9 mouse cellular contexts compared by ENCODE assay signal in genomic region chr2:127435135-127435534, GRCm38 (mm10). TPM values are rescaled to one million over a fixed set of nuclear protein-coding genes. Genes with fewer than 3 reads are reported as not detected.
DNase-seq lines count a peak whose midpoint lies in the region; ATAC-seq and TF ChIP-seq lines count a peak whose summit lies in the region.
"Had no signal": no experiment of that assay in that cellular context is flagged by ENCODE, and none has a peak within 500 bp of the region (broad histone marks: within the 10 kb centered on the region; RNA-seq: fewer than 3 reads in every experiment).

No protein-coding gene starts in this region.

- H3K27ac ChIP-seq in lung, embryonic 14.5 days (ENCODE audit: low read depth) = no peak overlapping the region
- no peak overlapping the region for H3K27ac ChIP-seq in bone marrow, adult 2 months (ENCODE audit: control insufficient read depth, insufficient read depth, low read depth, low read length, poor library complexity)
- H3K27ac ChIP-seq in liver, adult 2 months (replicated peaks; ENCODE audit: insufficient read depth, low read depth, low read length) = no peak overlapping the region

- H3K9me3 ChIP-seq in lung, embryonic 14.5 days (ENCODE audit: low read depth, low read length) = no peaks in the 10 kb centered on the region
- H3K9me3 ChIP-seq: G1E had no signal

- H3K27me3 ChIP-seq in lung, embryonic 14.5 days (ENCODE audit: insufficient read depth, low read length) = no peaks in the 10 kb centered on the region
- no peaks in the 10 kb centered on the region for H3K27me3 ChIP-seq in liver, adult 2 months (ENCODE audit: control insufficient read depth, insufficient read depth, low read length)

- ATAC-seq in lung, embryonic 14.5 days (ENCODE audit: insufficient read depth) = no peak

- TF ChIP-seq CTCF in lung, embryonic 14.5 days (IDR thresholded peaks at IDR 0.05; ENCODE audit: low read depth) = peak; percentile 71
- peak; percentile 54; the same call in 1 of the 2 replicates for TF ChIP-seq CTCF in bone marrow, adult 2 months (IDR thresholded peaks at IDR 0.05; ENCODE audit: control insufficient read depth, insufficient read depth, low read length)
- peak; percentile 81 for TF ChIP-seq CTCF in liver, adult 2 months (IDR thresholded peaks at IDR 0.05; ENCODE audit: low read depth, low read length)

- no peak overlapping the region for H3K4me3 ChIP-seq in lung, embryonic 14.5 days (ENCODE audit: low read depth, low read length)
- H3K4me3 ChIP-seq in bone marrow, adult 2 months (replicated peaks; ENCODE audit: control insufficient read depth, low read depth, low read length) = no peak overlapping the region
- no peak overlapping the region for H3K4me3 ChIP-seq in liver, adult 2 months (ENCODE audit: insufficient read depth, low read depth, low read length)

- no peak overlapping the region for H3K9ac ChIP-seq in lung, embryonic 14.5 days
- H3K9ac ChIP-seq in liver, adult 2 months (ENCODE audit: low read depth, low read length) = no peak overlapping the region

- peaks cover 15% of the 10 kb centered on the region; the same call in 1 of the 2 replicates for H3K36me3 ChIP-seq in lung, embryonic 14.5 days (ENCODE audit: insufficient read depth)
- H3K36me3 ChIP-seq in liver, adult 2 months (ENCODE audit: control insufficient read depth, insufficient read depth, low read length) = no peaks in the 10 kb centered on the region; the same call in 1 of the 2 replicates

- no peak for TF ChIP-seq POLR2A in bone marrow, adult 2 months (IDR thresholded peaks at IDR 0.05; ENCODE audit: borderline replicate concordance, control insufficient read depth, low read depth, low read length)
- no peak for TF ChIP-seq POLR2A in liver, adult 2 months (IDR thresholded peaks at IDR 0.05; ENCODE audit: extremely low read depth, insufficient read depth, low read length)

- 34% methylated on average over 2 of the region's 2 CpGs for WGBS in lung, embryonic 14.5 days
- WGBS in bone marrow, adult 2 months = 31% methylated on average over 2 of the region's 2 CpGs
- WGBS in liver, adult 2 months = 29% methylated on average over 2 of the region's 2 CpGs

- no peaks in the 10 kb centered on the region for H3K4me1 ChIP-seq in lung, embryonic 14.5 days (ENCODE audit: insufficient read depth)
- H3K4me1 ChIP-seq in bone marrow, adult 2 months (ENCODE audit: control insufficient read depth, insufficient read depth, low read length) = no peaks in the 10 kb centered on the region
- H3K4me1 ChIP-seq in liver, adult 2 months (ENCODE audit: control insufficient read depth, insufficient read depth, low read length) = no peaks in the 10 kb centered on the region

- H3K79me2 ChIP-seq in liver, adult 2 months (ENCODE audit: control insufficient read depth, insufficient read depth, low read length) = no peaks in the 10 kb centered on the region

- DNase-seq in cerebellum, postnatal 10 days = peak; percentile 60
- DNase-seq in cerebellum, adult 8-10 months = no peak
- DNase-seq in lung, embryonic 14.5 days = peak; percentile 65
- no peak for DNase-seq in lung, adult 18-20 months
- no peak for DNase-seq in liver, adult 2 months (ENCODE audit: extremely low read depth, low read depth, low spot score)
- peak; percentile 57 for DNase-seq in thymus, postnatal 14 days
- no peak for DNase-seq in layer of hippocampus, adult 9-11 months

- H3K4me2 ChIP-seq in lung, embryonic 14.5 days = no peak overlapping the region

RNA-seq across cellular contexts. Expression of gene Fahd2a, which starts 9.2 kb away (rescaled TPM):
- polyA plus RNA-seq in lung, embryonic 14.5 days (2014; fragmentation: Nextera tagmentation; extraction: Ambion mirVana) = 18.7 and 25.0 TPM in 2 replicates
- 9.5 and 14.6 TPM in 2 replicates for polyA plus RNA-seq in bone marrow, adult 2 months (2011; ENCODE audit: insufficient read depth, insufficient read length, low replicate concordance, missing spikeins)
- 17.5 and 18.5 TPM in 2 replicates for total RNA-seq in liver, adult 2 months (2014; rRNA removed)
- 21.5 and 27.3 TPM in 2 replicates for polyA plus RNA-seq in liver, adult 2 months (2012; rRNA removed)

RNA-seq across cellular contexts. Expression of gene Gpat2, which starts 10.1 kb away (rescaled TPM):
- polyA plus RNA-seq in lung, embryonic 14.5 days (2014; fragmentation: Nextera tagmentation; extraction: Ambion mirVana) = 0.27 and 0.42 TPM in 2 replicates
- not detected in 2 replicates for polyA plus RNA-seq in bone marrow, adult 2 months (2011; ENCODE audit: insufficient read depth, insufficient read length, low replicate concordance, missing spikeins)
- total RNA-seq in liver, adult 2 months (2014; rRNA removed) = 1.2 and 1.3 TPM in 2 replicates
- 2.1 and 2.2 TPM in 2 replicates for polyA plus RNA-seq in liver, adult 2 months (2012; rRNA removed)
- total RNA-seq: G1E had no signal
- polyA plus RNA-seq: G1E had no signal

Comparison
In these comparisons a context has a peak if more than half of its experiments do, and no peak if none do; other contexts are left out.
1. DNase-seq: peak in cerebellum, postnatal 10 days (2 of 2), lung, embryonic 14.5 days (single experiment) and thymus, postnatal 14 days (single experiment); none in cerebellum, adult 8-10 months (single experiment), lung, adult 18-20 months (0 of 2), liver, adult 2 months (single experiment) and layer of hippocampus, adult 9-11 months (single experiment).
2. Peak in every context shown above with its lines, with median percentiles within 50 percentile points of each other: CTCF ChIP-seq.